Mouse (Mus musculus) CD4-positive, CD25-positive, alpha-beta regulatory T cell, adult 4 months (primary cell): ENCODE measurements around the gene Gm20696. TPM values are rescaled to one million over a fixed set of nuclear protein-coding genes. Genes with fewer than 3 reads are reported as not detected.
A peak's percentile ranks its signal among the peaks of the same experiment; 100 is the strongest.

Experiments
- ATAC-seq: one replicate; pipeline ENCODE4 v1.8.0; 2017
- polyA plus RNA-seq, 2 experiments: library from polyadenylated mRNA; unstranded; fragments of 100-300 nt; shearing (Covaris generic); gene quantifications; one replicate each; pipeline ENCODE4 v1.2.1; 2017

The Gm20696 gene
- polyA plus RNA-seq, 2 experiments from 2014 or later = 19.5 to 26.0 TPM

DNA sequence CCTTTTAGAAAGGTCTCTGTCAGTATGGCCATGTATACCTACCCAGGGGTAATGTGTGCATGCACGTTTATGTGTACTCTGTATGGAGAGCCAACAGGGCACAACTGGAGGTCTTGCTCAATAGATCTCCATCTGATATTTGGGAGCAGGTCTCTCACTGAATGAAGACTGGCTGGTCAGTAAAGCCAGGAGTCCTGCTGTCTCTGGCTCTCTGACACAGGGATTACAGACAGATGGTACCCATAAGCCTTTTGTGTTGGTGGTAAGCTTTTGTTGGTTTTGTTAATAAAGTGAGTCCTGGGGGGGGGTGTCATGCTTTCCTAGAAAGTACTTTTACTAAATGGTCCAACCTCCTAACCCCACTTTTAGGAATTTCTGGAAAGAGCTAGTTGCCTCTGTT lies 389.3 kb downstream of the Gm20696 start:
- ATAC-seq = no peak

DNA sequence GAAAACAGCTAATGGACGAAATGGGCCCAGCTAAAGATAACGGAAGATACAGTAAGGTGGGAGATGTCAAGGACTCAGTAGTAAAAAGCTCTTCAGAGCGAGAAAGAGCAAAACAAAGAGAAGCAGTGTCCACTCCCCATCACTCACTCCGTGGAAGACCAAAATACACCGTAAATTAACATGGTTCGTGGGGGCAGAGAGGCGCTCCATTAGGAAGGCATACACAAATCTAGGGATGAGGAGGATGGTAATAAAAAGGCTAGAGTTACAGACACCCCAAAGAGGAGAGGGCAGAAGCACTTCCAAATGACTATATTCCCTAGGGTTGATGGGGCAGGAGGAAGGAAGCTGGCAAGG lies 390.3 kb downstream of the Gm20696 start:
- no peak for ATAC-seq

DNA sequence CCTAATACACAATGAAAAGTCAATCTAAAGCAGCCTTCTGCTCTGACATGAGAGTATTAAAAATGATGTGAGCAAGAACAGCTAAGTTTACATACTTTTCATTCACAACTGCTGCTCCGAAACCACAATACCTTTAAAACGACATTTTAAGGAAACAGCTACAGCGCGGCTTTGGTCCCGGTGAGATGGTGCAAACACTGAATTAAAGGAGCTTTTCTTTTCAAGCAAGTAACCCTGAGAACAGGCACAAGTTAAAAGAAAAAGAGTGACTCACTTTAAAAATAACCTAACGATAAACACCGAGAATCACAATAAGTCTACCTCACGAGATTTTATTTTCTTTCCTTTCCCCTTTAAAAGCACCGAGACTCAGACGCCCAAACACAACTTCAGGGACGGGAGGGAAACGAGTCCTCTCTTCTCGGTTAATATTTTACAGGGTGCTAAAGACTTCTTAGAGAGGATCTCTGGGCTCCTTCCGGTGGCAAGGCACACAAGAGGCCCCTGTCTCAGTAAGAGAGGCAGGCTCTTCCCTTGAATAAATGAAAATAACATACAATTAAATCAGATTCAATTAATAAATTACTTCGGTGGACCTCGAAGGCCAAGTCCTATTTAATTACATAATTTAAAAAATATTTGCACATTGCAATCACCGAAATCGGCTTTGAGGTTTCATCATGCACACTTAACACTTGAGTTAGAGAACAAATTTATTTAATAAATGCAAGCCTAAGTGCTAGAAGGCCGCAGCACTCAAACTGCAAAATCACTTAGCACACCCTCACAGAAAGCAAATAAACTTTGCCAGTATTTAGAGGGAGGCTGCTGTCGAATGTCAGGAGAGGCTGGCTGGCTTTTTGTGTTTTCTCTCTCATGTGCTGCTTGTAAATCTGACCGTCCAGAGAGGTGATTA lies 391.0 kb downstream of the Gm20696 start:
- ATAC-seq = peak; percentile 51

DNA sequence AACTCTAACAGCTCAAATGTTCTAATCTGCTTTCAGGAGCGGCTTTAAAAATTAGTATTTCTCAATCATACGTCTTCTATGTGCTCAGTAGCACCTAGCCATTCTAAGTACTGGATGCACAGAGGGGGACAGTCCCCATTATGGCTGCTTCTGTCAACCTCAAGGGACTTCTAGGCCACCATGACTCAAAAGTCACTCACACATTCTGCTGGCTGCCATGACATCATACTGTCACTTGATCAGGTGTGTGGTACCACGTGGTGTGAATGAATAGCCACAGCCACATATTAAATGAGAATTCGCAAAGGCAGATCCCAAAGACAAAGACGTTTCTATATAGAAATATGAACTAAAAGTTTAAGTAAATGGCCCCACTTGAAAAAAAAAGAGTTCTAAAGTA lies 391.9 kb downstream of the Gm20696 start:
- ATAC-seq = peak; percentile 80

DNA sequence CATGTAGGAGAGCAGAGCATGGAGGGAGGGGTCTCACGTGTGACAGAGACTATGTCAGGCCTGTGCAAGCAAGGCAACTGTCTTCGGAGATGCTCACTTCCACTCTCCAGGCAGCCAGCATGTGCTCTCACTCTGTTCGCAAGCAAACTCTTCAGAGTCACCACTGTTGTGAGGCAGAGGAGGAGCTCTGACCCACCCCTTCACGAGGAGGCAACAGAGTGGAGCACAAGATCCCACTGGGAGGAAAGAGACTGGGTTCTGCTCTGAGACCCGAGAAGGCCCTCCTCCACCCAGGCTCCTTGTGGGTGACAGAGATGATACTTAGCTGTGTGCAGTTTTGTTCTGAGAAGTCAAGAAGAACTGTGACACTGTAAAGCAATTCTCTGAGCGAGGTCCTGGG lies 392.4 kb downstream of the Gm20696 start:
- ATAC-seq = peak; percentile 5

DNA sequence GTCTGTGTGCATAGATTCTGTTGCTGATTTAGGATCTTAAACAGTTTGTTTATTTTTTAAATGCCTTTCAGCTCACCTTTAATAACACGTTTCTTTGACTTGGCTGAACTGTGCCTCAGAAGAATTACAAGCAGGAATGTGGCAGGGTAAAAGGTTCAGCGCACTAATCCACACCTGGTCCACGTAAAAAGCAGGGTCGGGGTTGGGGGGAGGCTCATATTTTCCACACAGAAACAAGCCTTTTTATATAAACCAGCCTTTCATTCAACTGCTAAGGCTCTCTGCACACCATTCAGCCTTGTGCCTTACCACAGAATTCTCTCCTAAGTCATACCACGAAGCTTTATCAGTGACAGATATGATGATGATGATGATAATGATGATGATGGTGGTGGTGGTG lies 393.4 kb downstream of the Gm20696 start:
- no peak for ATAC-seq

DNA sequence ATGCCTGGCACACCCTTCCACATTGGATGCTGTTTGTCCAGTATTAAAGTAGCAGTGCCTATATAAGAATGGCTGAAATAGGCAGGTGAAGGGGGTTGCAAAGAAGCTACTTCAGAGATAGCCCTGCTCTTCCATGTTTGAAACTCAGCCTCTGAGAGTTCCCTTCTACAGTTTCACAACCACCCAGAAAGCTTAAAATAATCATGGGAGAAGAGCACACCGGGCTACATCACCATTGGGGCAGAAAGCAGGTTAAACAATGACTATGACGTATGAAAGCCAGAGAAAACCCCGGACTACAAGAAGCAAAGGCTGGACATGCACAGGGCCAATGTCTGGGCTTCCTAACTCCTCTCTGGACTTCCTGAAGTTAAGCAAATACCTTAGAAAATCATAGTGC lies 394.4 kb downstream of the Gm20696 start:
- no peak for ATAC-seq

DNA sequence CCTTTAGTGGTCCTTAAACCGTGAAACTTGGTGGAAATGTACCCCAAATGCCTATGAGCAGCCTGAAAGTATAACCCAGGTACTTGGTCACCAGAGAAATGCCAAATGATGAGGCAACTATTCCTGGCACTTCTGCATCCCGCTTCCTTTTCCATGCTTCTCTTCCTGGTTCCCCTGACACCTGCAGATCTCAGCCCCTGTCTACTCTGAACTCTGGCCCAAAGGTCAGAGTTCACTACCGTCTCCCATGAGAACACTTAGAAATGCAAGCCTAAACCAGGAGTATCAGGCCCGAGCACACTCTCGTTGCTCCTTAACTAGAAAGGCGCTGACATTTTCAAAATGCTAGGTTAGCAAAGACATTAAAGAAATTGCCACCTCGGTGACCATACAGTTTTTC lies 394.9 kb downstream of the Gm20696 start:
- ATAC-seq = no peak

DNA sequence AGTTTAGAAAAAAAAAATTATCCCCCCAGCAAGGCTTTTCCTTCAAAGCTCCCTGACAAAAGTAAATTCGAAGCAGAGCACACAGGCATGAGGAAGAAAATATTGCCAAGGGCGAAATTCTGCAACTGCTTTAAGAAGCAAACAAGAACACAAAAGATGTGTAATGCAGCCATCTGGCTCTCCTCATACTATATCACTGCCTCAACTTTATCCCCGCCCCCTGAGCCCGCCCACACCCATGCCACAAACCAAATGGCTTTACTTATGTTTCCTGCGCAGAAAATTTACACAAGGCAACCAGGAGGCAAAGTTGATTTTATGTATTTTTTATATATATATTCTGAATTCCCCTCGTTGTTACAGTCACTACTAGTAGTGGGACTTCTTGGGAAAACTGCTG lies 396.7 kb downstream of the Gm20696 start:
- peak; percentile 50 for ATAC-seq

DNA sequence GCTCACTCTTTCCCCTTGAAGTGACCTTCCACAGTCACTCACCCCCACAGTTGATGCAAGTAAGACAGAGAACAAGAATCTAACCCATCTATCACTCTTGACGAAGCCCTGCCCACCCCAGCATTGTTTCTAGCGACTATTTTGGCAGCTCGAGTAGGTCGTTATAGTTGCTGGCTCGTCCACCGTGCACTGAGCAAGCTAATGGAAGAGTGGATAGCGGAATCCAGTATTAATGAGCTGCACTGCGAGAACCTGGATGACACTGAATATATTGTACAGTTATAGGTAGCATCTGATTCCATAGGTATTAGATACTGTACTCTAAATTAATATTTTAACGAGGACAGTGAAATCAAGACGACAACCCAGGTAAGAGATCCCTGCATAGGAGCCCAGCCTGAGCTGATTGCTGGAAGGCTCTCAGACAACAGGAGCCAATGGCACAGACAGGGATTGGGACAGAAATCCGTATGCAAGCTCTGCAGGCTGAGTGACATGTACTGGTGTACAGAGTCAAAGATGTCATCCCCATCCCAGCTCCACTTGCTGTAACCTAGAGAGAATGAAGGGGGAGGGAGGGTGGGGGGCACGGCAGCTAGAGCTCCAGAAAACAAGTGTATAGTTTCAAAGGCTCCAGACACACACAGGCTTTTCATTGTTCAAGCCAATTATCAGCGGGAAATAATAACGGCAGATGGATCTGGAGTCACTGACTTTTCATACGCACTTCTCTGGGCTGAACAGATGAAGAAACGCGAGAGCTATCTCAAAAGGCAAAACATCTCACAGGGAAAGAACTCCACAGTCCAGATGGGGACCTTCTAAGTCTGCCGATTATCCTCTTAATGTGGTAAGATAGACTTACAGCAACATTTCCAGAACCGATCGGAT lies 398.2 kb downstream of the Gm20696 start:
- ATAC-seq = no peak

DNA sequence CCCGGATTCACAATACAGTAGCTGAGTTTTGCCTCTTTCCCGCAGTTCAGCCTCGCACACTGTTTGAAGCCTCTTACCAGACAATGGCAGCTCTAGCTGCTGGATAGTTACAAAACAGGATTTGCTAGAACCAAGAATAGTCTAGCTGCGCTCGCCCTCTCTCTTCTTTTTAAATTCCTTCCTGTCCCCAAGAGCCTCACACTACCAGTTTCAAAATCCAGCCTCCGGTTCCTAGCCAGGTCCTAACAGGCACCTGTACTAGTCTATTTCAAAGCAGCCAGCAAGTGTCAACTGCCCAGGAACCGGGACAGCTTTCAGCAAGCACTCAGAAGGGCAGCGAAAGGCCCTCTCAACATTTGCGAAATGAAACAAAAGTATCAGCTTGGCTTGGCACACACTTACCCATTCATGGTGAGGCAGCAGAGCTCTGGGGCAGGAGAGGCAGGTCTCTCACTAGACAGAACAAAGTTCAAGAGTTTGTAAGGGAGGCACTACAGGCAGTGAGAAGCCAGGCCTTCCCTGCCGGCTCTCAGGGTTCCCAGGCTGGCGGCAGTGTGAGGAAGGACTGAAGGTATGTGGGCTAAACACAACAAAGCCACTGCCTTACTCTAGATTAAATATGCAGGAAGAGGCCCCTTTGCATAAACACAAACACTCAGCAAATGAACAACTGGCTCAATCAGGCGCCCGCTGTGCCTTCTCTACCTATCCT lies 400.5 kb downstream of the Gm20696 start:
- peak; percentile 12 for ATAC-seq

DNA sequence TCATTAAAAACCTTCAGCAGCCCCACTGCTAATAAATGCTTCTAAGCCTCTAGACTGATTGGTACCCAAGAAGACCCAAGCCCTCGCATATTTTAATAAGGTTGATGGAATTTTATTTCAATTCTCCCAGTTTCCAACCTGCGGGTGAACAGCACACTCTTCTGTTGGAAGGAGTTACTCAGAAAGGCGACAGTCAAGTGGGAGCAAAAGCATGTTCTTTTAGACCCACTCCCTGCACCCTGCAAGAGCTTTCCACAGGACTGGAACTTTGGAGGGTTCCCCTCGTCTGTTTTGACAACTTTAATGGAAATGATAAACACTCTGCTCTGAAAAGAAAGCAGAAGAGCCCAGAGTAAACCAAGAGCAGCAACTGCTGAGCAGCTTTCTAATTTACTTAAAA lies 401.4 kb downstream of the Gm20696 start:
- ATAC-seq = no peak

DNA sequence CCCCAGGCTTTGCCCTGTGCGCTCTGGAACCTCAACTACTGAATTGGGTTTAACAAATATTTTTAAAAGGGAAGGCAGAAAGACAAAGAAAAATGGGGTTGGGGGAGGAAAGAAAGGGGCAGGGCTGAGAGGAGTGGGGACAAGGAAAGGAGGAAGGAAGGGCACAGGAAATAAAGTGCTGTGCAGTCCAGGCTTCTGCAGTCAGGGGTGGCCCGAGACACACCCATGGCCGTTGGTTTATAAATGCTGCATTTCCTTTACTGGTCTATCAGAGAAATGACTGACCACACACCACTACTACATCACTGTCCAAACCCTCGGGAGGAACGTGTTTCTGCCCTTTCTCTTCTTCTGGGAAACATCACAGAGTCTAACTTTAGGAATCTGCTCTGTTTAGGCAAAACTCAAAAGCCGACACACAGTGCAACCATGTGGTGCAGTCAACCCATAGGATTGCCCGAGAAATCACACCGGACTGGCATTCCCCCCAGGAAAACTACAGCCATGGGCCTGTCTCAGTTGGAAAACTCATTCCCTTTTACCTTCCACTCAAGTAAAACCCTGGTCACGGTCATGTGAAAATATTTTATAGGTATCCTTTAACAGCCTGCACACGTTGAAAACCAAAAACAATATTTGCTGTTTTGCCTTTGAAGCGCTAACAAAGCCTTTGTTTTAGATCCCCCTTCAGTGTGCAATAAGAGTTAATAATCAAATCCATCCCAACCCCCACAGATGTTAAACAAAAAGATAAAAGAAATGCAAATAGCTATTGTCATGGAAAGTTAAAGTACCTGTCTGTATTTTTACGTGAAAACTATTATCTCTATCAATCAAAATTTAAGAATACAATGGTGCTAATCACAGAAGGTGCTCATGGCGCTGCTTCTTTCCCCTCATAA lies 402.2 kb downstream of the Gm20696 start:
- ATAC-seq = no peak

DNA sequence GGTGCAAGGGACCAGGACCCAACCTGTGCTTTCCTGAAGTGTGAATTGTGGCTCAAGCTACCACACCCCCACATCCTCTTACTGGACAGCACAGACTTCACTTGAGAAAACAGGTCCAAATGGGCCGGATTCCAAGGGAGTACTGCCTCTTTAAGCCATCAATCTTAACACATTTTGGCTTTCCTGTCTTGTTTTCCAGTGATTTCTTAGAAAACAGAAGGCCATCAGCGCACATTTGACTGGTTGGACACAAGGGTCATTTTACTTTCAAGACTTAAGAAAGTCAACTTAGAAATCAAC lies 402.8 kb downstream of the Gm20696 start:
- no peak for ATAC-seq

DNA sequence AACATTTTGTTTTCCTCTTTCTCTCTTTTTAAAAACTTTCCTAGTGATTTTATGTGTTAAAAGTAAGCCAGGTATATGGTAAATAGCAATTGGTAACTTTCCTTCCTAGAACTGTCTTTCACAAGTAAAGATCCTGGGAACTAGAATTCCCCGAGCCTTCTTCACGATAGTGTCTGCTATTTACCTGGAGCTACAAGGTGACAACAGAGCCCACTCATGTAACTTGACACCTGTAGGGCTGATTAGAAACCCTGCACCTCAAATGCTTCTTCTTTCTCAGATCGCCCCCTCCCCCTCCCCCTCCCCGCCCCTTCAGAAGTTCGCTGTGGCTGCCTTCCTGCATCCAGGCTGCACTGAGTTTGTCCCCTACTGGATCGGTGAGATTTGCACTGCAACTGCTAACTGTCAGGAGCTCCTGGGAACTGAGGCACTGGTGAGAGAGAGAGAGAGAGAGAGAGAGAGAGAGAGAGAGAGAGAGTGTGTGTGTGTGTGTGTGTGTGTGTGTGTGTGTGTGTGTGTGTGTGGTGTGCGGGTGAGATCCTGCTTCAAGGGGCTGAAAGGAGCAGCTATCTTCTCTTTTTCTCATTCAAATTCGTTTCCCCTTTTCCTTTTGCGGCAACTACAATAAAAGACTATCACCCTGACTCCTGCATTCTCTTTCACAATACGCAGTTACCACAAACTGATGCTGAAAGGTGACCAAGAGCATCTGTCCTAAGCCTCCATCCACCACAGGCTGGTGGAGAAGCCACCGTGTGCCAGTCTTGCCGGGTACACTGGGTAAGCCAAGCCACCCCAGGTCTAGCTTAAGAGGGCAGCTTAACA lies 403.3 kb downstream of the Gm20696 start:
- no peak for ATAC-seq

DNA sequence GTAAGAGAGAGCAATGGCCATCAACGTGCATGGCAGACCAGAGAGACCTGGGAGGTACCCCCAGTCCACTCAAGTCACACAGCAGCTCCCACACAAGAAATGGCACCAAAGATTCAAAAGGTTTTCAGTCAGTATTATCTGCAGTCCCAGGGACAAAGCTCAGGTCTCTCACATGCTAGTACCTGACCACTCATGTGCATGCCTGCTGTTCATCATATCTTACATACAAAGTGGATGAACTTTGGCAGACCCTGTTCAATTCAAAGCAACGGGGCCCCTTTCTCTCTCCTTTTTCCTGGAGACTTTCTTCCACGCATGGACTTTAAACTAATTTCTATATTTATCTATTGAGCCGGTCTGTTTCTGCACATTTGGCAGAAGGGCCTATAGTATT lies 404.9 kb downstream of the Gm20696 start:
- ATAC-seq = no peak

DNA sequence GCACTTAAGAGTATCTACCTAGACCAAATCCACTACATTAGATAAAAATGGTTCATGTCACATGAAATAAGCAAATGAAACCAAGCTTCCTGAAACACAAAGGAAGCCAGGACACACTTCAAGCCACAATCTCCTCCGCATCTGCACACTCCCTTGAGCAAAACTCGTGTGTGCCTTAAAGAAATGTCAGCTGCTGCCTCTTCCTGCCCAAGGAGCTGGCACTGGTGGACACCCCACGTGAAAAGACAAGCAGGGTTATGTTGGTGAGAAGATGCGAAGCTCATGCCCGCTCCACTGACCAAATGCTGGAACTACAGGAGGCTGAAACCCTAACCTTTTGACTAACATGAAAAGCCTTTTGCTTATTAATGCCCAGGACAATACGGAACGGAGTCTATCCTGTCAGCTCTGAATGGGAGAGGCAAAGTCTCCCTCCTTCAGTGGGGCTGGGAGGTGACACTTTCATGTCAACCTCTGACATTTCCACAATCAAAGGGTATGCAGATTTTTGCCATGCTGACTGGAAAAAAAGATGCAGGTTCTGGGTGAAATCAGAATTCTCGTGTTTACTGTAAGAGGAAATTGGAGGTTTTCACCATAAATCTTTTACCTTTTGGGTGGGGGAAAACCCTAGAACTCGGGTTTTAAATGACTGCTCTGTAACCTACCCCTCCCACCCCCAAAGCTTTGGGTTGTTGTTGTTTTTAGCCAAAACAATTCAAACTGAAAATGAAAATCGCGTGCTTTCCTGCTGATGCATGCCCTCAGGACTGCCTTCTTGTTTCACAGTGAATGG lies 405.5 kb downstream of the Gm20696 start:
- peak; percentile 60 for ATAC-seq

DNA sequence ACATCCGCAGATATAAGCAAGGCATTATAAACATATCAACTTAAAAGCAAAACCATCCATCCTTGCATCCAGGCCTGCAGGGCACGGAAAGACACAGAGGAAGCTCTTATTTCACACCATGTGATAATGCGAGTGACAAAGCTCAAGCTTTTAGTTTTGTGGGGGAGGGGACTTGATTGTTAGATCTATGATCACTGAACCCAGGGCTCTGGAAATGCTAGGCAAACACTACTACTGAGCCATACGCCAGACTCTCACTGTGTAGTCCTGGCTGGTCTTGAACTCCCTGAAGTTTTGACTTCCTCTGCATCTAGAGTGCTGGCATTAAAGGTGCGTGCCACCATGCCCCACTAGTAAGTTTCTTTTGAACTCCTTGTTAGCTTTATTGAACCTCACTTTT lies 408.3 kb downstream of the Gm20696 start:
- no peak for ATAC-seq

DNA sequence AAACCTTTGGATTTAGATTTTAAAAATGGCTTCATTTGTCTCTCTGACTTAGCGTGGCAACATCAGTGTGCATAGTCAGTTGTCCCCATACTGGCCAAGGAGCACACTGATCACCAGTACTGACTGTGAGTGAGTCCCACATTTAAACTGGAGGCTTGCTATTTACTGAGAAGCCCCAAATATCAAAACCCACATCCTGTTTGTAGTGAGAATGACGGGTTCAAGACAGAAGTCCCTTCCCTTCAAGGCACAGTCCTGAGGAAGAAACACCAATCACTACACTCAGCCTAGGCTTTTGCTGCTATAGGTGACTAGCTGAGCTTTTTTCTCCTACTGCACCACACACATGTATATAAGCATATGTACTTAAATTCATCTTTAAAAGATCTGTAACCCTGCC lies 408.9 kb downstream of the Gm20696 start:
- peak; percentile 26 for ATAC-seq

DNA sequence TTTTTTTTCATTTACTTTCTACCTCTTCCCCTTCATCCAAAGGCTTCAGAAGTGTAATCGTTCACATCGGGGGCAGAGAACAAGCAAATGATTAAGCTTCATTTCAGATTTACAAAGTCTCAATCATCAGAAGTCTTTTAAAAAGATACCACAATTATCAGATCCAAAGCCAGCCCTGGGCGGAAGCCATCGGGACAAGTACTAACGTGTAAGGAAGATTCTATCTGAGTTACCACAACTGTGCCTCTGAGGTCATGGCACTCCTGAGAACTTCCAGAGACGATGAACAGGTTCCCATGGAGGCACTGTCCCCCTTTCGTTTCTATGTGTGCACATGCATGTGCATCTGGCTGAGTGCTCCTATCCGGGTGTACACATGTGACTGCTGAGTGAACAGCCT lies 413.3 kb downstream of the Gm20696 start:
- ATAC-seq = no peak
